Mouse (Mus musculus): Measurements from ENCODE around the gene Ephb2. TPM values are rescaled to one million over a fixed set of nuclear protein-coding genes. Genes with fewer than 3 reads are reported as not detected.
A peak's percentile ranks its signal among the peaks of the same experiment; 100 is the strongest.

Gene Ephb2
- total RNA-seq, 1 experiment: 15.5 TPM

GRCm38 (mm10) chr4:136680641-136681040 is 155.1 kb downstream of the Ephb2 start:
- no peak for DNase-seq (ENCODE audit: low read depth, low spot score)
- in situ Hi-C loops (cut with MboI; ENCODE audit: low sequenced_read_pairs in 2 of 2, unreplicated experiment in 2 of 2): no loop called here
- TF ChIP-seq CHD2 (IDR thresholded peaks at IDR 0.05; ENCODE audit: low read depth, low read length) (no peak), ZC3H11A (IDR thresholded peaks at IDR 0.05; ENCODE audit: borderline replicate concordance, low read depth, low read length) (no peak), HCFC1 (IDR thresholded peaks at IDR 0.05; ENCODE audit: borderline replicate concordance, insufficient read depth, low read length) (no peak), ZNF384 (IDR thresholded peaks at IDR 0.05; ENCODE audit: low read depth, low read length) (no peak), MAFK (IDR thresholded peaks at IDR 0.05; ENCODE audit: insufficient read depth, low read depth, low read length) (no peak)
- Histone ChIP-seq H3K9ac (ENCODE audit: insufficient read depth, low read depth, low read length, poor library complexity, severe bottlenecking) (no peak overlapping the region), H3K4me3 (ENCODE audit: insufficient read depth in 1 of 2, low read depth in 1 of 2, low read length in 2 of 2, poor library complexity in 1 of 2, severe bottlenecking in 1 of 2) (no peak overlapping the region), H3K27ac (ENCODE audit: insufficient read depth, low read depth, low read length, poor library complexity, severe bottlenecking) (no peak overlapping the region), H3K9me3 (ENCODE audit: control insufficient read depth, insufficient read depth, low read depth, low read length) (no peaks in the 10 kb centered on the region), H3K36me3 (ENCODE audit: control insufficient read depth, insufficient read depth, low read length, poor library complexity, severe bottlenecking) (no peaks in the 10 kb centered on the region), H3K4me1 (ENCODE audit: control insufficient read depth in 2 of 2, insufficient read depth in 2 of 2, low read length in 2 of 2, poor library complexity in 1 of 2) (peaks cover 4 to 7% of the 10 kb centered on the region in 2 experiments; a peak in 3 of 4 replicates)

DNA sequence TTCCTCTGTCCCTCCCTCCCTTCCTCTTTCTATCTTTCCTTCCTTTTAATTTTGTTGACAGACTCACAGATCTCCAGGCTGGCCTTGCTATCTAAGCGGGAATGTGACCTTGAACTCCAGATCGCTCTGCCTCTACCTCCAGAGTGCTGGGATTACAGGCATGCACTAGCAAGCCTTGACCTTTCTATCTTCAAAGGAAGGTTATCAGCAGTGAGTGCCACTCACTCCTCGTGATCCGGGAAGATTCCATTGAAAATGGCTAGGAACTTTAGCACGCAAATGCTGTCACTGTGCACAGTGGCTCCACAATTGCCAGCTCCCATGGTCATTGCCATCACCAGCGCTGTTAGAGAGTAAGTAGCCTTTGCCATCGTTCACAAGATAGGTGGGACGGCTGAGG is 156.6 kb downstream of the Ephb2 start:
- Histone ChIP-seq H3K4me3 (ENCODE audit: insufficient read depth in 1 of 2, low read depth in 1 of 2, low read length in 2 of 2, poor library complexity in 1 of 2, severe bottlenecking in 1 of 2) (no peak overlapping the region), H3K4me1 (ENCODE audit: control insufficient read depth in 2 of 2, insufficient read depth in 2 of 2, low read length in 2 of 2, poor library complexity in 1 of 2) (peaks cover 0 to 2% of the 10 kb centered on the region in 2 experiments; a peak in 2 of 4 replicates), H3K9ac (ENCODE audit: insufficient read depth, low read depth, low read length, poor library complexity, severe bottlenecking) (no peak overlapping the region), H3K27ac (ENCODE audit: insufficient read depth, low read depth, low read length, poor library complexity, severe bottlenecking) (no peak overlapping the region), H3K9me3 (ENCODE audit: control insufficient read depth, insufficient read depth, low read depth, low read length) (no peaks in the 10 kb centered on the region), H3K36me3 (ENCODE audit: control insufficient read depth, insufficient read depth, low read length, poor library complexity, severe bottlenecking) (no peaks in the 10 kb centered on the region)
- DNase-seq (ENCODE audit: low read depth, low spot score): no peak
- no peak for TF ChIP-seq HCFC1 (IDR thresholded peaks at IDR 0.05; ENCODE audit: borderline replicate concordance, insufficient read depth, low read length)
- TF ChIP-seq MAFK (IDR thresholded peaks at IDR 0.05; ENCODE audit: insufficient read depth, low read depth, low read length): no peak
- no peak for TF ChIP-seq ZC3H11A (IDR thresholded peaks at IDR 0.05; ENCODE audit: borderline replicate concordance, low read depth, low read length)
- no peak for TF ChIP-seq ZNF384 (IDR thresholded peaks at IDR 0.05; ENCODE audit: low read depth, low read length)
- TF ChIP-seq CHD2 (IDR thresholded peaks at IDR 0.05; ENCODE audit: low read depth, low read length): no peak
- in situ Hi-C loops (cut with MboI; ENCODE audit: low sequenced_read_pairs in 2 of 2, unreplicated experiment in 2 of 2): loop anchor here (5.0 to 10.0 kb wide), 2 partner anchors 163 to 166 kb away; no protein-coding TSS in a partner anchor

- Histone ChIP-seq H3K4me3 (ENCODE audit: insufficient read depth in 1 of 2, low read depth in 1 of 2, low read length in 2 of 2, poor library complexity in 1 of 2, severe bottlenecking in 1 of 2) (no peak overlapping the region), H3K36me3 (ENCODE audit: control insufficient read depth, insufficient read depth, low read length, poor library complexity, severe bottlenecking) (no peaks in the 10 kb centered on the region), H3K4me1 (ENCODE audit: control insufficient read depth in 2 of 2, insufficient read depth in 2 of 2, low read length in 2 of 2, poor library complexity in 1 of 2) (peaks cover under 1 to 2% of the 10 kb centered on the region in 2 experiments; a peak in 2 of 4 replicates), H3K9me3 (ENCODE audit: control insufficient read depth, insufficient read depth, low read depth, low read length) (no peaks in the 10 kb centered on the region), H3K27ac (ENCODE audit: insufficient read depth, low read depth, low read length, poor library complexity, severe bottlenecking) (no peak overlapping the region), H3K9ac (ENCODE audit: insufficient read depth, low read depth, low read length, poor library complexity, severe bottlenecking) (no peak overlapping the region)
- TF ChIP-seq HCFC1 (IDR thresholded peaks at IDR 0.05; ENCODE audit: borderline replicate concordance, insufficient read depth, low read length): no peak
- TF ChIP-seq CHD2 (IDR thresholded peaks at IDR 0.05; ENCODE audit: low read depth, low read length): no peak
- TF ChIP-seq MAFK (IDR thresholded peaks at IDR 0.05; ENCODE audit: insufficient read depth, low read depth, low read length): no peak
- peak; percentile 77; the same call in 1 of the 2 replicates for TF ChIP-seq ZC3H11A (IDR thresholded peaks at IDR 0.05; ENCODE audit: borderline replicate concordance, low read depth, low read length)
- TF ChIP-seq ZNF384 (IDR thresholded peaks at IDR 0.05; ENCODE audit: low read depth, low read length): no peak
- in situ Hi-C loops (cut with MboI; ENCODE audit: low sequenced_read_pairs in 2 of 2, unreplicated experiment in 2 of 2): loop anchor here (5.0 to 10.0 kb wide), 2 partner anchors 164 to 166 kb away; no protein-coding TSS in a partner anchor
- DNase-seq (ENCODE audit: low read depth, low spot score): peak; percentile 66
These were observed 157.3 kb downstream of the Ephb2 start for GRCm38 (mm10) chr4:136678480-136678879.

GRCm38 (mm10) chr4:136675439-136675838 is 160.3 kb downstream of the Ephb2 start:
- Histone ChIP-seq H3K27ac (ENCODE audit: insufficient read depth, low read depth, low read length, poor library complexity, severe bottlenecking) (no peak overlapping the region), H3K9me3 (ENCODE audit: control insufficient read depth, insufficient read depth, low read depth, low read length) (no peaks in the 10 kb centered on the region), H3K4me1 (ENCODE audit: control insufficient read depth in 2 of 2, insufficient read depth in 2 of 2, low read length in 2 of 2, poor library complexity in 1 of 2) (peaks cover 2 to 10% of the 10 kb centered on the region in 2 experiments; a peak in 2 of 4 replicates), H3K9ac (ENCODE audit: insufficient read depth, low read depth, low read length, poor library complexity, severe bottlenecking) (no peak overlapping the region), H3K36me3 (ENCODE audit: control insufficient read depth, insufficient read depth, low read length, poor library complexity, severe bottlenecking) (peaks cover 2% of the 10 kb centered on the region; the same call in 1 of the 2 replicates), H3K4me3 (ENCODE audit: insufficient read depth in 1 of 2, low read depth in 1 of 2, low read length in 2 of 2, poor library complexity in 1 of 2, severe bottlenecking in 1 of 2) (no peak overlapping the region)
- DNase-seq (ENCODE audit: low read depth, low spot score): no peak
- in situ Hi-C loops (cut with MboI; ENCODE audit: low sequenced_read_pairs in 2 of 2, unreplicated experiment in 2 of 2): loop anchor here (5.0 to 10.0 kb wide), 2 partner anchors 167 to 169 kb away; no protein-coding TSS in a partner anchor
- TF ChIP-seq ZNF384 (IDR thresholded peaks at IDR 0.05; ENCODE audit: low read depth, low read length) (no peak), HCFC1 (IDR thresholded peaks at IDR 0.05; ENCODE audit: borderline replicate concordance, insufficient read depth, low read length) (no peak), MAFK (IDR thresholded peaks at IDR 0.05; ENCODE audit: insufficient read depth, low read depth, low read length) (no peak), CHD2 (IDR thresholded peaks at IDR 0.05; ENCODE audit: low read depth, low read length) (no peak), ZC3H11A (IDR thresholded peaks at IDR 0.05; ENCODE audit: borderline replicate concordance, low read depth, low read length) (no peak)

All from ES-E14 (cell line).